Mouse (Mus musculus) forebrain, embryonic 14.5 days (tissue): ENCODE results near the gene Foxc1. TPM values are rescaled to one million over a fixed set of nuclear protein-coding genes. Genes with fewer than 3 reads are reported as not detected.

Experiments used
- ATAC-seq: fragments of 200-750 bp; cut with Nextera tagmentation; 2 replicates; pipeline ENCODE4 v1.8.0; 2017; ENCODE audit warnings: mild to moderate bottlenecking, moderate library complexity
- DNase-seq: peaks from one replicate; pipeline ENCODE4 v3.0.0-alpha.2; 2015; ENCODE audit warnings: low spot score
- H3K27ac ChIP-seq: fragments of 300-500 bp; sonication (generic); 2 replicates; pipeline ENCODE4 v1.5.1; 2014; ENCODE audit warnings: low read depth, mild to moderate bottlenecking, control low read depth, low read length, moderate library complexity
- H3K27me3 ChIP-seq: fragments of 300-500 bp; sonication (generic); replicated peaks from 2 replicates; pipeline ENCODE4 v1.6.1; 2014; ENCODE audit warnings: low read length, control low read depth, mixed read lengths; ENCODE audit not compliant: control insufficient read depth, insufficient read depth
- H3K36me3 ChIP-seq: fragments of 300-500 bp; sonication (generic); 2 replicates; pipeline ENCODE4 v1.6.1; 2014; ENCODE audit warnings: low read length, control low read depth; ENCODE audit not compliant: control insufficient read depth, insufficient read depth
- H3K4me1 ChIP-seq: fragments of 300-500 bp; sonication (generic); 2 replicates; pipeline ENCODE4 v1.6.1; 2014; ENCODE audit warnings: antibody characterized with exemption, low read length, control low read depth; ENCODE audit not compliant: control insufficient read depth, insufficient read depth
- H3K4me2 ChIP-seq: fragments of 300-500 bp; sonication (generic); 2 replicates; pipeline ENCODE4 v1.6.1; 2014; ENCODE audit warnings: mild to moderate bottlenecking, control low read depth, low read length
- H3K4me3 ChIP-seq: fragments of 300-500 bp; sonication (generic); 2 replicates; pipeline ENCODE4 v1.5.1; 2014; ENCODE audit warnings: low read depth, low read length, control low read depth
- H3K9ac ChIP-seq: fragments of 300-500 bp; sonication (generic); 2 replicates; pipeline ENCODE4 v1.6.1; 2014; ENCODE audit warnings: mild to moderate bottlenecking, low read length, control low read depth, moderate library complexity
- H3K9me3 ChIP-seq: fragments of 300-500 bp; sonication (generic); replicated peaks from 2 replicates; pipeline ENCODE4 v1.6.1; 2016; ENCODE audit warnings: low read length, control low read depth, mixed read lengths; ENCODE audit not compliant: control insufficient read depth
- WGBS: fragments of 180-500 bp; shearing (Covaris S2); extraction: QIAGEN DNeasy Blood & Tissue Kit; methylation state at CpG from one replicate; pipeline ENCODE4 v1.1.7; 2014; 5-methylcytosine and 5-hydroxymethylcytosine counted together
- polyA plus RNA-seq: library from polyadenylated mRNA; unstranded; fragments of >200 nt; fragmentation: Nextera tagmentation; extraction: Ambion mirVana; gene quantifications from 2 replicates; pipeline ENCODE4 v1.2.1, GENCODE M21; 2014

The Foxc1 gene
- polyA plus RNA-seq, 1 experiment from 2014 or later: 1.4 TPM

DNA sequence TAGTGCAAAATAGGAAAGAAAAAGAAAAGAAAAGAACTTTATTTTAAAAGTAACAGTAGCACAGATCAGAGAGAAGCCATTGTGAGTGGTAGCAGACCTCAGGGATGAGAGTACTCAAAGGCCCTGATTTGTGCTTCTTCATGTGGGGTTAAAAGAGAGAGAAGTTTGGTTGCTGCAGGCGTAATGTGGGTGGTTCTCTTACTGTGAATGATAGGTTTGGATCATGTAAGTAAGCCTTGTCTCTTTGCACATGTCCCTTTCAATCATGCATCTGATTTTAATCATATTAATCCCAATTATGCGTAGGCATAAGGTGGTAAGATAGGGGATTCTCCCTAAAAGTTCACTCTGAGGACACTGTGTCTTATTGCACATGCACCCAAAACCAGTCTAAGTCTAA, 24.4 kb upstream of the Foxc1 start:
- H3K9ac ChIP-seq: no peak overlapping the region
- WGBS: 89% methylated on average over 2 of the region's 2 CpGs
- DNase-seq (no peak), ATAC-seq (no peak)
- no peak overlapping the region for H3K27ac ChIP-seq
- H3K4me1 ChIP-seq: no peaks in the 10 kb centered on the region
- no peaks in the 10 kb centered on the region for H3K36me3 ChIP-seq
- H3K4me3 ChIP-seq: no peak overlapping the region
- no peaks in the 10 kb centered on the region for H3K9me3 ChIP-seq
- no peak overlapping the region for H3K4me2 ChIP-seq
- H3K27me3 ChIP-seq: no peaks in the 10 kb centered on the region

DNA sequence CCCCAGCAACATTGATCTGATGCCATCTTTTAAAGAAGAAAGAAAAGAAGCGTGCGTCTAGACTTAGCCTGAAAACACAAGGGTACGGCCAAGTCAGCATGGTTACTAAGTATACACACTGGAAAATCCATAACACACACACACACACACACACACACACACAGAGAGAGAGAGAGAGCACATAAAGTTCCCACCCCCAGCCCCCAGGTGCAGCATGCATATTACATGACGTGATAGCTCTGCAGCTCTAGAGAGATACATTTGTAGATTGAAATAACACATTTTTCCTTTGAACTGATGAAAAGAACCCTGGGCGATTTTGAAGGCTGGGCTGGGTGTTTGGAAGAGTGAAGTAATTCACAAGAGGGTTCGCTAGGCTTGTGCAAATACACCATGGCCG, 21.7 kb upstream of the Foxc1 start:
- H3K4me2 ChIP-seq: no peak overlapping the region
- H3K9me3 ChIP-seq: no peaks in the 10 kb centered on the region
- DNase-seq (no peak), ATAC-seq (no peak)
- H3K27ac ChIP-seq: no peak overlapping the region
- H3K4me1 ChIP-seq: no peaks in the 10 kb centered on the region
- 87% methylated on average over 7 of the region's 7 CpGs for WGBS
- no peaks in the 10 kb centered on the region for H3K36me3 ChIP-seq
- H3K4me3 ChIP-seq: no peak overlapping the region
- H3K9ac ChIP-seq: no peak overlapping the region
- no peaks in the 10 kb centered on the region for H3K27me3 ChIP-seq

DNA sequence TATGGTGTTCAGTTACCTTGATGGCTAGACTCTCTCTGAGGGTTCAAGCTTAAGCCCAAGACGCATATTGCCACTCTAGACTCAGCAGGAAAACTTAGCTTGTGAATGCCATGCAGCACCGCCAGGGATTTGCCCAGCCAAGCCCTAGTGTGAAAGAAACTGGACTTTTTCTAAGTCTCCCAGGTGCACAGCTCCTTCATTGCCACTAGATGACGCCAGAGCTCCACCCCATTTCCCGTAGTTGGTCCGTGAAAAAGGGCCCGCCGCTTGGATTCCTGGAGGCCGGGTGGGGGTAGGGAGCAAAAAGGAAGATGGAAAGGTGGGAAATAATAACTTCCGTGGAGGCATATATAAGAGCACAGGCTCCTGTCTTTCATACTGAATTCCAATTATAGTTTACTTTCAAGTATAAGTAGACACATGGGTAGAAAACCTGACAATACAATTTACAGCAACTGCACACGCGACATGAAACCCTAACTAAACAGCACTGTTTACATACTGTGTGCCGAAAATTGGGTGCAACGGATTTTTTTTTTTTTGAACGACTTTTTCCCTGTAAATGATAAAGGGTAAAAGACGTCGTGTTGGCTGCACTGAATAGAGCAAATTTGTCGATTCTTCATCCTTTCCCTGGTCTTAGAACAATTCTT, 13.8 kb upstream of the Foxc1 start:
- peak; percentile 84 for ATAC-seq
- Histone ChIP-seq H3K4me3 (0 out of 2 replicates have a peak overlapping the region, but pooled peaks have one; percentile 8), H3K27me3 (no peaks in the 10 kb centered on the region; the same call in 1 of the 2 replicates), H3K9me3 (no peaks in the 10 kb centered on the region), H3K4me1 (no peaks in the 10 kb centered on the region), H3K9ac (no peak overlapping the region), H3K27ac (no peak overlapping the region), H3K4me2 (peak overlapping the region; percentile 31; the same call in 1 of the 2 replicates), H3K36me3 (no peaks in the 10 kb centered on the region)
- 20% methylated on average over 17 of the region's 17 CpGs for WGBS
- DNase-seq: peak; percentile 80

DNA sequence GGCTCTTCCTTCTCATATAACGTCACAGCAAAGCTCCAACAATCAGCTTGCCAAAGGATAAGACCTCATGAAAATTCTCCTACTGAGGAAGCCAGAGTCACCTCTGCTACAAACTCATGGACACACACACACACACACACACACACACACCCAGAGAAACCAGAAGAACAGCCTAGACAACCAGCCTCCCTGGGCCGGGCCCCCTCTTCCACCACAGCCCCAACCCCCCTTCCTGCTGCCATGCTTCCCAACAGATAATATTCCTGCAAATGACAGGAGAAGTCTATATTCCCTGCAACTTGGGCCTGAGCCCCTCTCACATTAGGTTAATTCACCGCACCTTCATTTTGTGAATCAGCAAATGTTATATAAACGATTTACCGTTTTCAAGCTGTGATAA, 13.3 kb upstream of the Foxc1 start:
- no peaks in the 10 kb centered on the region for H3K9me3 ChIP-seq
- WGBS: 60% methylated on average over 5 of the region's 5 CpGs
- no peak overlapping the region for H3K4me3 ChIP-seq
- H3K27me3 ChIP-seq: no peaks in the 10 kb centered on the region; the same call in 1 of the 2 replicates
- no peak for DNase-seq
- ATAC-seq: no peak
- no peaks in the 10 kb centered on the region for H3K4me1 ChIP-seq
- H3K36me3 ChIP-seq: no peaks in the 10 kb centered on the region
- no peak overlapping the region for H3K27ac ChIP-seq
- H3K4me2 ChIP-seq: no peak overlapping the region
- no peak overlapping the region for H3K9ac ChIP-seq

DNA sequence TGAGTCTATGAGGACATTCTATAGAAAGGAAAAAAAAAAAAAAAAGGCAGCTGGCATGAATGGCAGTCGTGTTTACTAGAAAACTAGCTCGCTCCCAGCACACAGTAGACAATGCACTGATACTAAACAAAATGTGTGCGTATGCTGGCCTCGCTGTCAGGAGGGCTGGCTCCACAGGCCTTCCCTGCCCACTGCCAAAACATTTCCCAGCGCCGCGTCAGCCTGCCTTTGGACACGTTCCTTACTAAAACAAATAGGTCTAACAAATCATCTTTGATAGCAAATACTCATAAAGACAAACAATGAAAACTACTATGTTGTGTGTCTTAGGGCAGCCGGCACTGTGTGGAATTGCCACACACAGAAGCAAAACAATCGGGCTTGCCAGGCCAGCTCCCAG, 9.1 kb upstream of the Foxc1 start:
- Histone ChIP-seq H3K4me2 (no peak overlapping the region), H3K27me3 (peaks cover 36% of the 10 kb centered on the region), H3K9ac (no peak overlapping the region), H3K9me3 (no peaks in the 10 kb centered on the region), H3K4me1 (peaks cover 10% of the 10 kb centered on the region; the same call in 1 of the 2 replicates), H3K36me3 (no peaks in the 10 kb centered on the region), H3K27ac (peak overlapping the region; percentile 3; the same call in 1 of the 2 replicates), H3K4me3 (no peak overlapping the region)
- ATAC-seq (no peak), DNase-seq (no peak)
- 47% methylated on average over 10 of the region's 10 CpGs for WGBS

DNA sequence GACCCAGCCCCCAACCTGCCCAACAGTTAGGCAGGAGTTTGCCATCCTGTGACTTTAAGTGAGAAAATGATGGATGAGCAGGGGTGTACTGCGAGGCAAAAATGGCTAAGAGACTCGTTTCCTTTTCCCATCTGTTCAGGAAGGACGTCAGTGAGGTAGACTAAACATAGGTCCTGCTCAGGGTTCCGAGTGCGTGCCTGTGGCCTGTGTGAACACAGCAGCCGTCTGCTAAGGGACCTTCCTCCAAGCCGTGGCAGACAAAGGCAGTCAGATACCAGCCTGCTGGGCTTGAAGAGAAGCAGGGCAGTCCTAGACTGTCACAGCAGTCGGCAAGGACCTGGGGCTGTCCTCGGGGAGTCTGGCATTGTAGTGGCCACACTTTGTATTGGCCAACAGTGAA, 8.4 kb upstream of the Foxc1 start:
- no peak for DNase-seq
- Histone ChIP-seq H3K4me2 (no peak overlapping the region), H3K9me3 (no peaks in the 10 kb centered on the region), H3K4me3 (no peak overlapping the region), H3K9ac (no peak overlapping the region), H3K4me1 (peaks cover 10% of the 10 kb centered on the region; the same call in 1 of the 2 replicates), H3K27ac (no peak overlapping the region), H3K27me3 (peaks cover 43% of the 10 kb centered on the region), H3K36me3 (no peaks in the 10 kb centered on the region)
- 35% methylated on average over 9 of the region's 9 CpGs for WGBS
- no peak for ATAC-seq

DNA sequence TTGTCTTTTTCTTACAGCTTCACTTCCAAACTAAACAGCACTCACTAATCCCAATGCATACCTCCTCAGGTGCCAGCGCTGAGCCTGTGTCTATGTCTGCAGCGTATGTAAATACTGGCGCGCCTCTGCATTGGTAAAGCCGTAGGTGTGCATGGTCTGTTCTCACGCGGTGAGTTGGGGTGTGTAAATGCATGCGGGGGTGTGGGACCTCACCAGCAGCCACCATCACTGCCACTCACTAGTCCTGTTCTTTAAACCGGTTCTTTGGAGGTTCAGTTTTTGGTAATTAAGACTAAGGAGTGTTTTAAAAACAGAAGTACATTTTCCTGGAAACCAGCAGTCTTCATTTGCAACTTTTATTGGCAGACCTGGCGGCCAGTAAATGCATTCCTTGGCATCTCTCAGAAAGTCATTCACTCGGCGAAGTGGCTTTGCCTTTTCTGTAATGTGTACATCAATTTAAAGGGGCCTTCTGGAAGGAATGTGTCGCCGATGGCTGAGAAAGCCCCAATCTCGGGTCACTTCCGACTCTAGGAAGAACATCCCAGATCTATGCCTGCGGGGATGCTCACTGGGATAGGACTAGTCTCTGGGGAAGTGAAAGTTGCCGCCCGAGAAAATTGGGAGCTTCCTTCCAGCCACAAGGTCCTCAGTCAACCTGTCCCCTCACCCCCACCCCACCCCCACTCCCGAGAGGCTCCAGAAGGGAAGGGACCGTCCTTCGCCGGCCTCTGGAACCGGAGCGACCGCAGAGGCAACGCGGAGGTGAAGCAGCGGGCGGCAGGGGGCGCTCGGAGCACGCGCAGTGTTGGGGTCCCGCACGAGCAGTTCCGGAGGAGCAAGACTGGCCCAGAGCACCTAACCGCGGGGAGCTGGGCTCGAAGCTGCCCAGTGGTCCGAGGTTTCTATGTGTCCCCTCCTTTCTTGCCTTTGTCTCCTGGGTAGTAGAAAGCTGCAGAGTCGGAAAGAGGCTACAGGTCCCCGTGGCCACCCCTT, 5.6 kb upstream of the Foxc1 start:
- WGBS: under 1% methylated on average over 31 of the region's 43 CpGs
- Histone ChIP-seq H3K9me3 (no peaks in the 10 kb centered on the region), H3K9ac (peak overlapping the region; percentile 37), H3K4me3 (peak overlapping the region; percentile 32), H3K4me2 (peak overlapping the region; percentile 55), H3K4me1 (peaks cover 10% of the 10 kb centered on the region; the same call in 1 of the 2 replicates), H3K36me3 (no peaks in the 10 kb centered on the region), H3K27me3 (peaks cover 71% of the 10 kb centered on the region), H3K27ac (no peak overlapping the region)
- ATAC-seq (peak; percentile 88), DNase-seq (peak; percentile 83)

DNA sequence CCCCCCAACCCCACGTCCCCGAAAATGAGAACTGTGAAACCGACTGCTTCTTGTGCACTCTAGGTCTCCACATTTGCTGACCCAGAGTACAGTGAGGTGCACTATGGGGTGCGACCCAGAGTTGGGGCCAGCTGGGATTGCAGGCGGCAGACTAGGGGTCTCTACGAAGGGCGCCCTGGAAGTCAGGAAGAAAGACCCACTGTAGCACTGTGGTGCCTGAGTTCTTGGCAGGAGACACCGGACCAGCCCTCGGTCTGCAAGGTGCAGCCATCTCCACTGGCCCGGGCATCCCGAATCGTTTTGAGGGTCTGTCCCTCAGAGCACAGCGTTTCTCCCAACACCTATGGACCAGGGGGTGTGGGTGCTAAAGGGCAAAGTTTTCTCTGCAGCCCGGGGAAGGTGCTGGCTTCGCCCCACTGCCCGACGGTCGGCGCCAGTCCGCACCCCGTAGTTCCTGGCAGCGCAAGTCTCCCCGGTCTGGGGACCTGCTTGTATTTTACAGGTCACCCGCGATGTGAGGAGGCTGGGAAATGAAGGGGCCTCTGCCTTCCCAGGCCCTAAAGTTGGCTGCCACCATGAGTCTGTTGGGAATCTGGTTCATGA, 4.6 kb upstream of the Foxc1 start:
- DNase-seq: no peak
- Histone ChIP-seq H3K27ac (no peak overlapping the region), H3K4me2 (peak overlapping the region; percentile 55), H3K36me3 (no peaks in the 10 kb centered on the region), H3K4me3 (peak overlapping the region; percentile 32), H3K9ac (no peak overlapping the region), H3K27me3 (peaks cover 80% of the 10 kb centered on the region), H3K4me1 (peaks cover 10% of the 10 kb centered on the region; the same call in 1 of the 2 replicates), H3K9me3 (no peaks in the 10 kb centered on the region)
- WGBS: 2% methylated on average over 25 of the region's 25 CpGs
- peak; percentile 4; the same call in 1 of the 2 replicates for ATAC-seq
